Mouse (Mus musculus): ENCODE measurements around the gene Ap1s1. TPM values are rescaled to one million over a fixed set of nuclear protein-coding genes. Genes with fewer than 3 reads are reported as not detected.

Ap1s1 gene
- polyA plus RNA-seq (2017; shearing (Covaris generic)) = 10 to 100 TPM; 71.3 to 86.8 TPM

GRCm38 (mm10) chr5:137045402-137046323, at the start of gene Ap1s1:
Gene Ap1s1 (minus strand): TSS chr5:137046135.

DNA sequence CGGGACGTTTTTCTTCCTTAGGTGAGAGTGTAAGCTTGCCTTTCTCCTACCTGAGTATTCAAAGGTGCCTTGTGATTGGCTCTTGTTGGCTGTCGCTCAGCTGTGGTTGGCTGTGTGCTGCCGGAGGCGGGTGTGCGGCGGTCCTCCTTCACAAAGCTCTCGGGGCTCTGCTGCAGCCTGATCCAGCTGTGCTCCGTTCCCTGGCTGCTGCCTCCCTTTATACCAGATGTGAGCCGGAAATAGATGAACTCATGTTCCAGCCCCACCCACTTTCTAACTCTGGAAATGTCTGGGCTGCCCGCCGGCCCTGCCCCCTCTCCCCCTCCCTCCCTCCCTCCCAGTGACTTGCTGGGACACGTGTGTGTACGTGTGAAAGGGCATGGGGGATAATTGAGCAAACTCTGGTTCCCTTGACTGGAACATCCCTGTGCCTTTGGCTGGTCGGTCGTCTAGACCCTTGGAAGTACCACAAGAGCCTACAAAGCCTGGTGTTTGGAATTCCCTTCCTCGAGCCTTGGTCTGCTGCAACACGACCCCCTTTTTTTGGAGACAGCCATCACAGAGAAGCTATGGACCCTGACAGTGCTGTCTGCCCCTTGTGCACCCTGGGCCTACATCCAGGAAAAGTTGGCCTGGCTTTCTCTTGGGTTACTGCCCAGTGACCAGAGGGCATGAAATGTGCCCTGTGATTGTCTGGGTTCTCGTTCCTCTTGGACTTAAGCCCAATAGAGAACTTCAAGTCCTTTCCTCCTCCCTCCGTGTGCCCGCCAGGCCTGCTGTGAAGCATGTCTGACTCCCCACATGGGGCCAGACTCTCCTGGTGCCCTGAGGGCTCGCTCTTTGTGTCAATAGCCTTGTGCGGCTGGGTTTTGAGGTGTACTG, 26.4 kb upstream of the Ap1s1 start, which contains the start of gene Serpine1:
Gene Serpine1, minus strand, starts transcription at position 190 of the 882 bp plus-strand sequence.

GRCm38 (mm10) chr5:137026092-137026491, 19.8 kb downstream of the Ap1s1 start, which contains the start of gene Vgf:
Gene Vgf (plus strand): TSS chr5:137026392.

DNA sequence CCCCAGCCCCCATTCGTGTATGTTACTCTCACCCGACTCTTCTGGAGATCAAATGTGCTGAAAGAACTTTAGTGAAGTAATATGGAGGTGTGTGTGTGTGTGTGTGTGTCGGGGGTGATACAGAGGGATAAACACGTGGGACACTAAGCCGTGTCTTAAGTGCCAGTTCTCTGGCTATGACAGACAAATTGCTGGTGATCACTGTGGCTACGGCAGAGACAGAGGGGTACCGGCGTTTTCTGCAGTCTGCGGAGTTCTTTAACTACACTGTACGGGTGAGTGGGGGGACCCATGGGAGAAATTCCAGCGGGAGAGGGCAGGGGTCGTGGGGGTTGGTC, 58.0 kb downstream of the Ap1s1 start, which contains the start of gene Znhit1:
Gene Znhit1, minus strand, starts transcription at position 88 of the 338 bp plus-strand sequence.

GRCm38 (mm10) chr5:136986695-136987137, 59.2 kb downstream of the Ap1s1 start, which contains the start of gene Plod3:
Gene Plod3 (plus strand): TSS chr5:136987019.

Other genes starting within 250 kb of the Ap1s1 start
- gene Col26a1, start 162.9 kb downstream of the Ap1s1 start, polyA plus RNA-seq (2017; shearing (Covaris generic)) = 1 to 10 TPM in 1 of 2 experiments, under 1 TPM in 1; 0.76 to 6.1 TPM
- 1 to 10 TPM; 7.7 to 9.2 TPM for gene Ift22, start 138.0 kb downstream of the Ap1s1 start, polyA plus RNA-seq (2017; shearing (Covaris generic))
- 100 to 1,000 TPM; 204 to 262 TPM for gene Fis1, start 92.9 kb downstream of the Ap1s1 start, polyA plus RNA-seq (2017; shearing (Covaris generic))
- gene Cldn15, start 79.5 kb downstream of the Ap1s1 start, polyA plus RNA-seq (2017; shearing (Covaris generic)) = not detected
- 10 to 100 TPM in 1 of 2 experiments, 1 to 10 TPM in 1; 9.8 to 16.2 TPM for gene Plod3, start 59.1 kb downstream of the Ap1s1 start, polyA plus RNA-seq (2017; shearing (Covaris generic))
- 10 to 100 TPM; 41.9 to 59.2 TPM for gene Znhit1, start 58.1 kb downstream of the Ap1s1 start, polyA plus RNA-seq (2017; shearing (Covaris generic))
- not detected for gene Vgf, start 19.7 kb downstream of the Ap1s1 start, polyA plus RNA-seq (2017; shearing (Covaris generic))
- gene Serpine1, start 26.1 kb upstream of the Ap1s1 start, polyA plus RNA-seq (2017; shearing (Covaris generic)) = 1 to 10 TPM in 1 of 2 experiments, under 1 TPM in 1; 0.14 to 1.6 TPM
- 10 to 100 TPM; 11.7 to 16.4 TPM for gene Trim56, start 70.1 kb upstream of the Ap1s1 start, polyA plus RNA-seq (2017; shearing (Covaris generic))
- gene Muc3, start 103.2 kb upstream of the Ap1s1 start, polyA plus RNA-seq (2017; shearing (Covaris generic)) = under 1 TPM in 1 of 2 experiments, not detected in 1; 0.93 TPM
- gene Muc3a, start 166.3 kb upstream of the Ap1s1 start, polyA plus RNA-seq (2017; shearing (Covaris generic)) = 1 to 10 TPM; 1.5 to 1.9 TPM
- under 1 TPM; 0.13 to 0.20 TPM for gene Ache, start 241.4 kb upstream of the Ap1s1 start, polyA plus RNA-seq (2017; shearing (Covaris generic))
- gene Ufsp1, start 248.5 kb upstream of the Ap1s1 start, polyA plus RNA-seq (2017; shearing (Covaris generic)) = 1 to 10 TPM in 1 of 2 experiments, under 1 TPM in 1; 0.55 to 2.6 TPM

Measured in inflammation-experienced regulatory T-cells (primary cell).